Mouse (Mus musculus) liver, postnatal 0 days (tissue): Measurements from ENCODE around the gene Adra2c. TPM values are rescaled to one million over a fixed set of nuclear protein-coding genes. Genes with fewer than 3 reads are reported as not detected.
A peak's percentile ranks its signal among the peaks of the same experiment; 100 is the strongest.

Experiments
- ATAC-seq: fragments of 200-750 bp; cut with Nextera tagmentation; 2 replicates; pipeline ENCODE4 v1.8.0; 2017; ENCODE audit warnings: mild to moderate bottlenecking, moderate library complexity
- DNase-seq: peaks from one replicate; pipeline ENCODE4 v3.0.0-alpha.2; 2016
- H3K27ac ChIP-seq: fragments of 300-500 bp; sonication (generic); 2 replicates; pipeline ENCODE4 v1.5.1; 2014; ENCODE audit warnings: antibody characterized with exemption, moderate library complexity, mild to moderate bottlenecking, low read depth
- H3K27me3 ChIP-seq: fragments of 300-500 bp; sonication (generic); 2 replicates; pipeline ENCODE4 v1.6.1; 2014; ENCODE audit warnings: low read length, control low read depth, mixed read lengths; ENCODE audit not compliant: insufficient read depth
- H3K36me3 ChIP-seq: fragments of 300-500 bp; sonication (generic); replicated peaks from 2 replicates; pipeline ENCODE4 v1.6.1; 2014; ENCODE audit warnings: mild to moderate bottlenecking, control low read depth, low read length, moderate library complexity, mixed read lengths; ENCODE audit not compliant: insufficient read depth
- H3K4me1 ChIP-seq: fragments of 300-500 bp; sonication (generic); 2 replicates; pipeline ENCODE4 v1.6.1; 2014; ENCODE audit warnings: antibody characterized with exemption, mild to moderate bottlenecking, control low read depth; ENCODE audit not compliant: insufficient read depth
- H3K4me2 ChIP-seq: fragments of 300-500 bp; sonication (generic); 2 replicates; pipeline ENCODE4 v1.6.1; 2014; ENCODE audit warnings: low read depth, mild to moderate bottlenecking, low read length, moderate library complexity, mixed read lengths
- H3K4me3 ChIP-seq: fragments of 300-500 bp; sonication (generic); 2 replicates; pipeline ENCODE4 v1.5.1; 2014; ENCODE audit warnings: low read depth, low read length
- H3K9ac ChIP-seq: fragments of 300-500 bp; sonication (generic); replicated peaks from 2 replicates; pipeline ENCODE4 v1.6.1; 2014; ENCODE audit warnings: mild to moderate bottlenecking, moderate library complexity
- H3K9me3 ChIP-seq: fragments of 300-500 bp; sonication (generic); 2 replicates; pipeline ENCODE4 v1.6.1; 2016; ENCODE audit warnings: mild to moderate bottlenecking, control low read depth, low read length, mixed read lengths
- CTCF ChIP-seq: sonication (generic); IDR thresholded peaks from 2 replicates; pipeline ENCODE4 v1.5.1; 2016; ENCODE audit warnings: antibody characterized with exemption, low read depth
- EP300 ChIP-seq: IDR thresholded peaks from 2 replicates; pipeline ENCODE4 v1.6.1; 2016; ENCODE audit warnings: antibody characterized with exemption, low read depth, mild to moderate bottlenecking
- WGBS: fragments of 180-500 bp; shearing (Covaris S2); extraction: QIAGEN DNeasy Blood & Tissue Kit; methylation state at CpG from one replicate; pipeline ENCODE4 v1.1.7; 2014; ENCODE audit not compliant: insufficient replicate concordance; 5-methylcytosine and 5-hydroxymethylcytosine counted together
- polyA plus RNA-seq: library from polyadenylated mRNA; unstranded; fragments of >200 nt; fragmentation: Nextera tagmentation; extraction: Ambion mirVana; gene quantifications from 2 replicates; pipeline ENCODE4 v1.2.1, GENCODE M21; 2015

The Adra2c gene
- polyA plus RNA-seq, 1 experiment from 2014 or later: not detected

DNA sequence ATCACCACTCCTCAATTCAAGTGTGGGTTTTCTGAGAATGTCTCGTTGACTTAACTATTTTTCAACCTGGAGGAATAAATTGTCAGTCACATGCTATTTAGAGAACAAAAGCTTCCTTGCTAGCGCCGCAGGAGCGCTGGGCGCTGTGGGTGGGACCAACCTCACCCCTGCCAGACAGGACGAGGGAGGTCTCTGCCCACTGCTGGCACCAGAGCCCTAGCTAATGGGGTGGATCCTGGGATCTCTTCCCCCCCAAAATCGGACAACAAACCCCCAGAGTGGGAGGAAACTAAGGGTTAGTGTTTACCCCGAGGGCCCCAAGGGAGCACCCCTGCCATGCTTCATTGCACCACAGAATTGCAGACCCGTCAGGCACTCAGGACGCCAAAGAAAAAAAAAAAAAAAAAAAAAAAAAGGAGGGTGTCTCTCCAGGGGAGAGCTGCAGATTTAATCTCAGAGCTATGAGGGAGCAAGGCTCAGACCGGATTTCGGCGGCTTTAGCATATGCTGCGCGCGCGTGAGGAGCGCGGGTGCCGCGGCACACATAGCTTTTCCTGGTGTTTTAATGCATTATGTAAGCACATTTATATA lies 35.2 kb downstream of the Adra2c start:
- WGBS: 2% methylated on average over 21 of the region's 21 CpGs
- ATAC-seq (peak; percentile 59), DNase-seq (peak; percentile 53)
- Histone ChIP-seq H3K27ac (peak overlapping the region; percentile 74), H3K9me3 (no peaks in the 10 kb centered on the region), H3K4me2 (peak overlapping the region; percentile 10; the same call in 1 of the 2 replicates), H3K27me3 (peaks cover 11% of the 10 kb centered on the region; the same call in 1 of the 2 replicates), H3K9ac (no peak overlapping the region), H3K4me1 (no peaks in the 10 kb centered on the region), H3K4me3 (peak overlapping the region; percentile 4; the same call in 1 of the 2 replicates), H3K36me3 (no peaks in the 10 kb centered on the region)
- TF ChIP-seq CTCF (no peak), EP300 (no peak)

DNA sequence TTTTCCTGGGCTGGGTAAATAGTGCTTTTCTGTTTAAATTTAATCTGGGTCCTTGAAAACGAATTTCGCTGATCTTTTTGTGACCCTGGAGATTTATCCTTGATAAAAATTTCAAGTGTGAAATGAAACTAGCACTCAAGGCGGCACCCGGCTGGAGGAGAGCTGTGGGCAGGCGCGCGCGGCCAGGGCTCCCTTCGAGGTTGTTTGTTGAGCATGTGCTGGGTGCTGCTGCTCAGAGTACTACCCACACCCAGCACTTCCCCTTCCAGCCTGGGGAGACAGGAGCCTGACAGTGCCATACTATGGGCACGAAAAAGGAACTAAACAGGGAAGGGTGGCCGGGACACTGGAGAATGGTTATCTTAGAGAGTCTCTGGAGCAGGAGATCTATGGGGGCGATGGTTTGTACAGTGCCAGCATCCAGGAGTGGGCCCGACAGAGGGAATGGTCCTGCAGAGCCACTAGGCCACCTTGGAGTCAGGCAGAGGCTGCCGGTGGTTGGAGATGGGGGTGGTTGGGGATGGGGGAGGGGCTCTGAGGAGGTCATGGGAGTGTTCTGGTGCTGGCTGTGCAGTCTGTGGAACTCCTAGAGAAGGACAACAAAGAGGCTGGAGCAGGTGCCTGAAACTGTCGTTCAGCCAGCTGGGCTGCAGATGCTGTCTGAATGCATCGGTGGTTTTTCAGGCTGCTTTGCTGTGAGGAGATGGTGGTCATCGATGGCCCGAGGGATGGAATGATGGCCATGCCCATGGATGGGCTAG lies 35.9 kb downstream of the Adra2c start:
- peak overlapping the region; percentile 74 for H3K27ac ChIP-seq
- no peak for TF ChIP-seq CTCF
- no peak for TF ChIP-seq EP300
- no peaks in the 10 kb centered on the region for H3K4me1 ChIP-seq
- peak overlapping the region; percentile 4; the same call in 1 of the 2 replicates for H3K4me3 ChIP-seq
- H3K27me3 ChIP-seq: peaks cover 11% of the 10 kb centered on the region; the same call in 1 of the 2 replicates
- 16% methylated on average over 18 of the region's 18 CpGs for WGBS
- ATAC-seq: peak; percentile 64
- peak overlapping the region; percentile 10 for H3K4me2 ChIP-seq
- peak; percentile 40 for DNase-seq
- no peaks in the 10 kb centered on the region for H3K9me3 ChIP-seq
- no peak overlapping the region for H3K9ac ChIP-seq
- H3K36me3 ChIP-seq: no peaks in the 10 kb centered on the region

DNA sequence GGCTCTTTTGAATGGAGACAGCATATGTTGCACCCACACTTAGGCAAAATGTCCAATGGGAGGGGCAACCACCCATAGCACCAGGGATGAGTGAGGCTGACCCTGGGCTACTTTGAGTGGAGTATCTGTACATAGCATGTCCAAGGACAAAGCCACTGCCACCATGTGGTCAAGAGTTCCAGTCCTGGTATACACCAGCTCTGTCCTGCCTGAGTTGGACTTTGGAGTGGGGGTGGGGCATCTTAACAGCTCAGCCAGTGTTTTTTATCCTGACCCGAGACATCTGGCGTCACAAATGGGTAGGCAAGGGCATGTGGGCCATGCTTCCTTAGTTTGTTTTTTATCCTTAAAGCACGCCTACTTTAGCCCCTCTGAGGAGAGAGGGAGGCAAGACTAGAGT lies 36.5 kb downstream of the Adra2c start:
- no peak overlapping the region for H3K4me3 ChIP-seq
- H3K9ac ChIP-seq: no peak overlapping the region
- H3K27ac ChIP-seq: peak overlapping the region; percentile 74
- ATAC-seq (peak; percentile 40), DNase-seq (peak; percentile 19)
- H3K36me3 ChIP-seq: no peaks in the 10 kb centered on the region
- H3K27me3 ChIP-seq: peaks cover 11% of the 10 kb centered on the region; the same call in 1 of the 2 replicates
- TF ChIP-seq CTCF: no peak
- TF ChIP-seq EP300: no peak
- 36% methylated on average over 3 of the region's 3 CpGs for WGBS
- no peak overlapping the region; the same call in 1 of the 2 replicates for H3K4me2 ChIP-seq
- no peaks in the 10 kb centered on the region for H3K4me1 ChIP-seq
- H3K9me3 ChIP-seq: no peaks in the 10 kb centered on the region

DNA sequence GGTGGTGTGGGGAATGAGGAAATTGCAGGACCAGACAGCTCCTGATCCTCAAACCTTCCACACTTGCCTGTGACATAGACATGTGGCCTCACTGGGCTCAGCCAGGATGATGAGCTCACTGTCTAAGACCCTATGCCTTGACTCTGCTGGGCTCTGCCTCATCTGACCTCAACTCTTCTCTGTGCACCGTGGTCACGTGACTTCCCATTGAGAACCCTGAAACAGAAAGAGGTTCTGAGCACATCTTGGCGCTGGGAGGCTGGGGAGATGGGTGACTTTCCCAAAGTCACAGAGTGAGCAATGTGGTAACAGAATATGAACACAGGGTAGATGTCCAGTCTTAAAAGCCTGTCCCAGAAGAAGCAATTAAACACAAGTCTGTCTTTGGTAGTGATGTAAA lies 37.1 kb downstream of the Adra2c start:
- Histone ChIP-seq H3K4me3 (no peak overlapping the region), H3K4me2 (no peak overlapping the region; the same call in 1 of the 2 replicates), H3K27me3 (peaks cover 11% of the 10 kb centered on the region; the same call in 1 of the 2 replicates), H3K27ac (0 out of 2 replicates have a peak overlapping the region, but pooled peaks have one; percentile 30), H3K9ac (no peak overlapping the region), H3K36me3 (no peaks in the 10 kb centered on the region), H3K9me3 (no peaks in the 10 kb centered on the region), H3K4me1 (no peaks in the 10 kb centered on the region)
- no peak for TF ChIP-seq CTCF
- TF ChIP-seq EP300: no peak
- ATAC-seq: peak; percentile 32; the same call in 1 of the 2 replicates
- no peak for DNase-seq
- 62% methylated on average over 3 of the region's 3 CpGs for WGBS

DNA sequence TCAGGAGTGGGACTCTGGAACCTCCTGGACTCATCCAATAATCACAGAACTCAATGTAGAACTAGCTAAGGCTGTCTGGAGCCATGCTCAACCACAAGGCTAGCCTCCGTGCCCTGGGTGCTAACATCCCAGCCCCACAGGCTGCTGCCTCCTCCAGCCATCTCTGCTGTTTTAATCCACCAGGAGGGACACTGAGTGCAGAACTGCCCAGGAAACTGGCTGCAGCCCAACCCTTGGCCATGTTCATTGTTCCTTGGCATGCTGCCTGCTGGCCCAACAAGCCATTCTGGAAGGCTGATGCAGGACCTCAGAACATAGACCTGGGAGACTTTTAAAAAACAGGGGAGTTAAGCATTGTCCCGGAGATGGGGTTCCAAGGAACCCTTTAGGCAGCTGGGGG lies 42.5 kb downstream of the Adra2c start:
- ATAC-seq (no peak), DNase-seq (no peak)
- Histone ChIP-seq H3K9me3 (no peaks in the 10 kb centered on the region), H3K9ac (no peak overlapping the region), H3K4me1 (no peaks in the 10 kb centered on the region), H3K36me3 (no peaks in the 10 kb centered on the region), H3K27ac (no peak overlapping the region), H3K27me3 (no peaks in the 10 kb centered on the region), H3K4me2 (no peak overlapping the region), H3K4me3 (no peak overlapping the region)
- TF ChIP-seq CTCF (no peak), EP300 (no peak)
- WGBS: 61% methylated on average over 2 of the region's 2 CpGs

DNA sequence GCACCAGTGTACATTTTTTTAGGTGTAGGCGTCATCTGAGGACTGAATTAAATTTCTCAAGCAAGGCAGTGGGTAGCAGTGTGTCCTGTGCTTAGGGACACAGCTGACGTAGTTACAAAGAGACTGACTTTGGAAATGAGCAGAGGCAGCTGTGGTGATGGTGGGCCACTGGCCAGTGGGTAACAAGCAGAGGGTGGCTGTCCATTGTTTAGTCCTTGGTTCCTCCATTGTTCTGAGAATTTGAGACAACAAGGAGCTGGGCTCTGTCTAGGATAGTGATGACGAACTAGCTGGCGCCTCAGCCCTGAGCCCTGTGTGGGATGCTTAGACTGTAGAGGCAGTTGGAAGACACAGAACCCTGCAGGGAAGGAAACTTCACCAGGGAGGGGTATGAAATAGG lies 52.7 kb downstream of the Adra2c start:
- H3K36me3 ChIP-seq: no peaks in the 10 kb centered on the region
- H3K9me3 ChIP-seq: no peaks in the 10 kb centered on the region
- H3K4me3 ChIP-seq: no peak overlapping the region
- H3K27me3 ChIP-seq: no peaks in the 10 kb centered on the region
- TF ChIP-seq EP300 (no peak), CTCF (no peak)
- 59% methylated on average over 4 of the region's 4 CpGs for WGBS
- no peak overlapping the region for H3K4me2 ChIP-seq
- no peaks in the 10 kb centered on the region for H3K4me1 ChIP-seq
- H3K27ac ChIP-seq: no peak overlapping the region
- no peak overlapping the region for H3K9ac ChIP-seq
- DNase-seq: no peak
- no peak for ATAC-seq

Other genes with a start within 250 kb of the Adra2c start
- 285 and 304 TPM in 2 replicates for gene Hgfac, start 236.8 kb upstream of the Adra2c start, polyA plus RNA-seq
- gene Dok7, start 221.6 kb upstream of the Adra2c start, polyA plus RNA-seq: 0.05 and 0.06 TPM in 2 replicates
- gene Lrpap1, start 172.6 kb upstream of the Adra2c start, polyA plus RNA-seq: 48.8 and 56.4 TPM in 2 replicates
- gene Hmx1, start 110.8 kb downstream of the Adra2c start, polyA plus RNA-seq: not detected in 2 replicates
- gene Cpz, start 247.4 kb downstream of the Adra2c start, polyA plus RNA-seq: 1.5 and 1.8 TPM in 2 replicates